Mouse (Mus musculus) midbrain, embryonic 13.5 days (tissue): Measurements from ENCODE around the gene Iqcn. TPM values are rescaled to one million over a fixed set of nuclear protein-coding genes. Genes with fewer than 3 reads are reported as not detected.

Experiments used
- ATAC-seq: fragments of 200-750 bp; cut with Nextera tagmentation; 2 replicates; pipeline ENCODE4 v1.8.0; 2017; ENCODE audit warnings: mild to moderate bottlenecking, moderate TSS enrichment, moderate library complexity
- H3K27ac ChIP-seq: fragments of 300-500 bp; sonication (generic); 2 replicates; pipeline ENCODE4 v1.5.1; 2015; ENCODE audit warnings: inconsistent platforms, mild to moderate bottlenecking, moderate library complexity
- H3K27me3 ChIP-seq: fragments of 300-500 bp; sonication (generic); 2 replicates; pipeline ENCODE4 v1.6.1; 2015; ENCODE audit warnings: mild to moderate bottlenecking, inconsistent platforms
- H3K36me3 ChIP-seq: fragments of 300-500 bp; sonication (generic); 2 replicates; pipeline ENCODE4 v1.6.1; 2015; ENCODE audit warnings: mild to moderate bottlenecking, inconsistent platforms
- H3K4me1 ChIP-seq: fragments of 300-500 bp; sonication (generic); replicated peaks from 2 replicates; pipeline ENCODE4 v1.6.1; 2015; ENCODE audit warnings: inconsistent platforms
- H3K4me2 ChIP-seq: fragments of 300-500 bp; sonication (generic); replicated peaks from 2 replicates; pipeline ENCODE4 v1.6.1; 2015; ENCODE audit warnings: moderate library complexity, mild to moderate bottlenecking, inconsistent platforms
- H3K4me3 ChIP-seq: fragments of 300-500 bp; sonication (generic); replicated peaks from 2 replicates; pipeline ENCODE4 v1.5.1; 2015; ENCODE audit warnings: mild to moderate bottlenecking, inconsistent platforms
- H3K9ac ChIP-seq: fragments of 300-500 bp; sonication (generic); replicated peaks from 2 replicates; pipeline ENCODE4 v1.6.1; 2015; ENCODE audit warnings: mild to moderate bottlenecking, inconsistent platforms
- H3K9me3 ChIP-seq: fragments of 300-500 bp; sonication (generic); 2 replicates; pipeline ENCODE4 v1.6.1; 2016; ENCODE audit warnings: mild to moderate bottlenecking, inconsistent platforms
- WGBS: fragments of 180-500 bp; shearing (Covaris S2); methylation state at CpG from one replicate; pipeline ENCODE4 v1.1.7; 2015; 5-methylcytosine and 5-hydroxymethylcytosine counted together
- polyA plus RNA-seq: library from polyadenylated mRNA; unstranded; fragments of >200 nt; fragmentation: Nextera tagmentation; extraction: Ambion mirVana; gene quantifications from 2 replicates; pipeline ENCODE4 v1.2.1, GENCODE M21; 2015

Iqcn gene
- polyA plus RNA-seq, 1 experiment from 2014 or later: 0.07 TPM

DNA sequence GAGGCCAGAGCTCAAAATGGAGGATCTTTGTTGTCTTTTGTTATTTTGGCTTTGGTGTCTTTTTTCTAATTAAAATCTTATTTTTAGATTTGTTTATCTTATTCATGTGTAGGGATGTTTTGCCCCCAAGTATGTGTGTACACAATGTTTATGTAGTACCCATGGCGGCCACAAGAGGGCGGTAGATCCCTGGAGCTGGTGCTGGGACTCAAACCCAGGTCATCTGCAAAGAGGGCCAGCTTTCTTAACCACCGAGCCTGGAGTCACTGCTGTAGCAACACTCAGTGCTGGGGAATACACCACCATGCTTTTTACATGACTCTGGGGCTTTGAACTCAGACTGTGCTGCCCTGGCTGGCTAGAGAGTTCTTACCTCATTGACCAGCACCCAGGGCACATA lies 60.1 kb downstream of the Iqcn start:
- no peaks in the 10 kb centered on the region for H3K9me3 ChIP-seq
- 1% methylated on average over 3 of the region's 3 CpGs for WGBS
- H3K4me2 ChIP-seq: no peak overlapping the region
- peaks cover 21% of the 10 kb centered on the region for H3K27me3 ChIP-seq
- H3K4me3 ChIP-seq: no peak overlapping the region
- no peak for ATAC-seq
- H3K9ac ChIP-seq: no peak overlapping the region
- no peak overlapping the region for H3K27ac ChIP-seq
- H3K36me3 ChIP-seq: peaks cover 21% of the 10 kb centered on the region
- H3K4me1 ChIP-seq: peaks cover 43% of the 10 kb centered on the region

DNA sequence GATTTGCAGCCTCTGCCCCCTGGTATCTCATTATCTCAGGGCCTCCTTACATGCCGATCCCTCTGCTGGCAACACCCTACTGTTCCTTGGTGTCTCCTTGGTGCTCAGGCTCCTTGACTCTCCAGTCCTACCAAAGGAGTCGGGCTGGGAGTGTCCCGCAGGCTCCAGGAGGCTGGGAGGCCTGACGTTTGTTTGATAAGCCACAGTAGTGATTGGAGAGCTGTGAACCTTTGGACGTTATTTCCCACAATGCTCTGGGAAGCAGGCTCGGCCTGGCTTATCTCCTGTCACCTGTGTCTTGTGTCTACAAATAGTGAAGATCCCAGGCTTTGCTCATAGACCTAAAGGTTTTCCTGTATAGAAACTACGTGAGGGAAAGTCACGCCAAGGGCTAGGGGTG lies 60.8 kb downstream of the Iqcn start:
- Histone ChIP-seq H3K4me2 (no peak overlapping the region), H3K4me3 (no peak overlapping the region), H3K27me3 (peaks cover 21% of the 10 kb centered on the region), H3K36me3 (peaks cover 22% of the 10 kb centered on the region), H3K9ac (no peak overlapping the region), H3K4me1 (peaks cover 36% of the 10 kb centered on the region), H3K27ac (no peak overlapping the region), H3K9me3 (no peaks in the 10 kb centered on the region)
- WGBS: 88% methylated on average over 8 of the region's 8 CpGs
- ATAC-seq: no peak

DNA sequence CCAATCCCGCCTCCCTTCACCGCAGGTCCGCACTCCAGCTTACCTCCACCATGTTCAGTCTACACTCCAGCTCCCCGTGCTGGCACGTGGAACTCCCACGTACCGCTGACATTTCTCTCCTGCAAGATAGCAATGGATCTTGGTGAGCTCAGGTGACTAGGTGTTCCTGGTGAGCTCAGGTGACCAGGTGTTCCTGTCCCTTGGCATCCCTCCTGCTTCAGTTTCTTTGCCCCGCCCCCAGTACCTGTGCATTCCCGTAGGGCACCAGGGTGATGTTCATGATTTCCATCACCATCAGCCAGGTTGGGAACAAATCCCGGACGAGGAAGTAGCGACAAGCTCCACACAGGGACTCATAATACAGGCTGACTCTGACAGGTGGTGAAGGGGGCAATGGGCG lies 61.4 kb downstream of the Iqcn start:
- H3K27me3 ChIP-seq: peaks cover 21% of the 10 kb centered on the region
- H3K36me3 ChIP-seq: peaks cover 24% of the 10 kb centered on the region
- no peak overlapping the region for H3K27ac ChIP-seq
- no peak overlapping the region for H3K9ac ChIP-seq
- no peak for ATAC-seq
- H3K9me3 ChIP-seq: no peaks in the 10 kb centered on the region
- no peak overlapping the region for H3K4me3 ChIP-seq
- peaks cover 33% of the 10 kb centered on the region for H3K4me1 ChIP-seq
- 94% methylated on average over 13 of the region's 13 CpGs for WGBS
- H3K4me2 ChIP-seq: no peak overlapping the region

DNA sequence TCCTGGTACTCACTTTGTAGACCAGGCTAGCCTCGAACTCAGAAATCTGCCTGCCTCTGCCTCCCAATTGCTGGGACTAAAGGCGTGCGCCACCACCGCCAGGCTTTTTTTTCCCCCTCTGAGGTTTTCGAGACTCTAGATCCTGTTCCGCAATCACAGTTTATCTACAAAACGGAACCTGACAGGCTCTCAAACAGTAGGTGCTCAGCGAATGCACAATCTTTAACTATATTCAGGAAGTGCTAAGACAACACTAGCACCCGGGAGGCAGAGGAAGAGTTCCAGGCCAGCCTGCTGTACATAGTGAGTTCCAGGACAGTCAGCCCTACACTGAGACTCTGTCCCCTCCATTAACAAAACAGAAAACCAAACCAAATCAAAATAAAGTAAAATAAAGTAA lies 62.1 kb downstream of the Iqcn start:
- H3K36me3 ChIP-seq: peaks cover 31% of the 10 kb centered on the region
- H3K27me3 ChIP-seq: peaks cover 21% of the 10 kb centered on the region
- H3K9ac ChIP-seq: peak overlapping the region; percentile 60; the same call in 1 of the 2 replicates
- ATAC-seq: no peak
- H3K27ac ChIP-seq: no peak overlapping the region
- no peaks in the 10 kb centered on the region for H3K9me3 ChIP-seq
- no peak overlapping the region; the same call in 1 of the 2 replicates for H3K4me3 ChIP-seq
- WGBS: 79% methylated on average over 9 of the region's 9 CpGs
- H3K4me1 ChIP-seq: peaks cover 26% of the 10 kb centered on the region
- peak overlapping the region; percentile 54; the same call in 1 of the 2 replicates for H3K4me2 ChIP-seq

GRCm38 (mm10) chr8:70765838-70766570 lies 62.7 kb downstream of the Iqcn start:
- peaks cover 37% of the 10 kb centered on the region for H3K36me3 ChIP-seq
- peak overlapping the region; percentile 60 for H3K9ac ChIP-seq
- peaks cover 24% of the 10 kb centered on the region for H3K4me1 ChIP-seq
- H3K4me2 ChIP-seq: peak overlapping the region; percentile 54
- H3K9me3 ChIP-seq: no peaks in the 10 kb centered on the region
- no peak for ATAC-seq
- H3K27me3 ChIP-seq: peaks cover 21% of the 10 kb centered on the region
- 3% methylated on average over 34 of the region's 34 CpGs for WGBS
- H3K27ac ChIP-seq: no peak overlapping the region
- peak overlapping the region; percentile 27 for H3K4me3 ChIP-seq

DNA sequence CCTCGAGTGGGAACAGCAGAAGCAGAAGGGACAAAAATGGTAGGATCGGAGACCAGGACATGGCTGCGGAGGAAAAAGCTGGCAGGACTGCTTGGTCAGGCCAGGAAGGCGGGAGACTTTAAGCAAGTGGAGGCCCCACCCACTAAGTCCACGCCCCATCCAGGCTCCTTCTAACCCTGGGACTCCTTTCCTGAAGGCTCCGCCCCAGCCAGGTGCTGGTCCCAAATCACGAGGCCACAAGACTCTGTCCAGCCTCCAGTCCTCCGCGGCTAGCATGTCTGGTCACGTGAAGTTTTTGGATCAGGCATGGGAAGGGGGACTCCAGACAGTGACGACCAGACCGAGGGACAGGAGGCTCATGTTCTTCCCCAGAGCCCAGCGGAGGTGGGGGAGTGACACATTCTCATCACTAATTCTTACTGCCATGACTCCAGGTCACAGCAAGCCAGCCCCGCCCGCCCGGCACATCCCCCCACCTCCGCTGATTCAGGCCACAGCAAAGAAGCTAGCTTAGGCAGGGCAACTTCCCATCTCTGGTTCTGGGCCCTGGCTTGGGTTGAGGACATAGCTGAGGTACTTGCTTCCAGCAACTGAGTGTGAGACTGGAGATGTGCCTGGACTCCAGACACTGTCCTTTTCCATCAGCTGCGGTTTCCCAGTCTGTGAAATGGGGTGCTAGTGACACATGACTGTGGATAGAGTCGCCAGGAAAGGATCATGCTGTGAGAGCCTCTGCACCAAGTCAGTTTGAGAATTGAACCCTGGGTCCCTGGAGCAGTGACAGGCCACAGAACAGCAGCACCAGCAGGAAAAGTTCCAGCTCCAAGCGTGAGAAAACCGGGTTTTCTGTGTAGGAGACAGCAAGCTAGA lies 63.5 kb downstream of the Iqcn start:
- H3K36me3 ChIP-seq: peaks cover 45% of the 10 kb centered on the region
- H3K9me3 ChIP-seq: no peaks in the 10 kb centered on the region
- H3K4me2 ChIP-seq: peak overlapping the region; percentile 54
- peak overlapping the region; percentile 60 for H3K9ac ChIP-seq
- H3K4me1 ChIP-seq: peaks cover 18% of the 10 kb centered on the region
- peak overlapping the region; percentile 27 for H3K4me3 ChIP-seq
- H3K27ac ChIP-seq: no peak overlapping the region
- WGBS: 10% methylated on average over 21 of the region's 21 CpGs
- ATAC-seq: no peak
- peaks cover 21% of the 10 kb centered on the region for H3K27me3 ChIP-seq

Other genes with a start within 250 kb of the Iqcn start
- 19.3 and 22.2 TPM in 2 replicates for gene Klhl26, start 226.5 kb upstream of the Iqcn start, polyA plus RNA-seq
- 60.6 and 61.5 TPM in 2 replicates for gene Tmem59l, start 216.1 kb upstream of the Iqcn start, polyA plus RNA-seq
- 0.97 and 1.1 TPM in 2 replicates for gene Crlf1, start 210.3 kb upstream of the Iqcn start, polyA plus RNA-seq
- 152 and 155 TPM in 2 replicates for gene Rex1bd, start 196.7 kb upstream of the Iqcn start, polyA plus RNA-seq
- 680 and 755 TPM in 2 replicates for gene Uba52, start 192.7 kb upstream of the Iqcn start, polyA plus RNA-seq
- gene Fkbp8, start 175.7 kb upstream of the Iqcn start, polyA plus RNA-seq: 370 and 392 TPM in 2 replicates
- 44.5 and 48.1 TPM in 2 replicates for gene Kxd1, start 175.5 kb upstream of the Iqcn start, polyA plus RNA-seq
- 17.8 and 18.0 TPM in 2 replicates for gene Ell, start 164.0 kb upstream of the Iqcn start, polyA plus RNA-seq
- gene Isyna1, start 109.1 kb upstream of the Iqcn start, polyA plus RNA-seq: 119 and 133 TPM in 2 replicates
- gene Ssbp4, start 94.6 kb upstream of the Iqcn start, polyA plus RNA-seq: 123 and 129 TPM in 2 replicates
- gene Lrrc25, start 87.3 kb upstream of the Iqcn start, polyA plus RNA-seq: 1.1 and 1.2 TPM in 2 replicates
- 0.30 TPM in 1 of 2 replicates, not detected in the other for gene Gdf15, start 71.0 kb upstream of the Iqcn start, polyA plus RNA-seq
- 87.5 and 99.4 TPM in 2 replicates for gene Pgpep1, start 43.1 kb upstream of the Iqcn start, polyA plus RNA-seq
- gene Lsm4, start 30.2 kb upstream of the Iqcn start, polyA plus RNA-seq: 176 and 201 TPM in 2 replicates
- 65.1 and 97.7 TPM in 2 replicates for gene Jund, start 4.5 kb upstream of the Iqcn start, polyA plus RNA-seq
- gene Gm3336, start 15.1 kb downstream of the Iqcn start, polyA plus RNA-seq: not detected in 2 replicates
- 0.15 and 0.28 TPM in 2 replicates for gene Pde4c, start 20.3 kb downstream of the Iqcn start, polyA plus RNA-seq
- 261 and 275 TPM in 2 replicates for gene Rab3a, start 51.2 kb downstream of the Iqcn start, polyA plus RNA-seq
- 36.2 and 38.4 TPM in 2 replicates for gene Mpv17l2, start 57.5 kb downstream of the Iqcn start, polyA plus RNA-seq
- 78.9 and 87.2 TPM in 2 replicates for gene Pik3r2, start 73.3 kb downstream of the Iqcn start, polyA plus RNA-seq
- 14.6 and 18.3 TPM in 2 replicates for gene Mast3, start 101.6 kb downstream of the Iqcn start, polyA plus RNA-seq
- not detected in 2 replicates for gene Il12rb1, start 105.0 kb downstream of the Iqcn start, polyA plus RNA-seq
- gene Arrdc2, start 136.3 kb downstream of the Iqcn start, polyA plus RNA-seq: 7.7 and 10.5 TPM in 2 replicates
- 19.6 and 26.9 TPM in 2 replicates for gene Kcnn1, start 159.8 kb downstream of the Iqcn start, polyA plus RNA-seq
- gene Ccdc124, start 170.5 kb downstream of the Iqcn start, polyA plus RNA-seq: 160 TPM in 2 replicates
- 0.67 and 0.73 TPM in 2 replicates for gene Slc5a5, start 189.3 kb downstream of the Iqcn start, polyA plus RNA-seq
- 2,682 and 2,717 TPM in 2 replicates for gene Rpl18a, start 194.0 kb downstream of the Iqcn start, polyA plus RNA-seq
- 61.0 and 62.5 TPM in 2 replicates for gene Map1s, start 202.5 kb downstream of the Iqcn start, polyA plus RNA-seq